Mouse (Mus musculus) mouse trophoblast stem cell (cell line): ENCODE data around the gene Gbf1.

Experiments
- in situ Hi-C, 2 experiments: fragments of 300-500 bp; cut with MseI, MboI; formaldehyde crosslinking; loops; 2 replicates in 1 of 2; 3 replicates in 1 of 2; pipeline ENCODE4 v1.15.1; 2025

The Gbf1 gene

DNA sequence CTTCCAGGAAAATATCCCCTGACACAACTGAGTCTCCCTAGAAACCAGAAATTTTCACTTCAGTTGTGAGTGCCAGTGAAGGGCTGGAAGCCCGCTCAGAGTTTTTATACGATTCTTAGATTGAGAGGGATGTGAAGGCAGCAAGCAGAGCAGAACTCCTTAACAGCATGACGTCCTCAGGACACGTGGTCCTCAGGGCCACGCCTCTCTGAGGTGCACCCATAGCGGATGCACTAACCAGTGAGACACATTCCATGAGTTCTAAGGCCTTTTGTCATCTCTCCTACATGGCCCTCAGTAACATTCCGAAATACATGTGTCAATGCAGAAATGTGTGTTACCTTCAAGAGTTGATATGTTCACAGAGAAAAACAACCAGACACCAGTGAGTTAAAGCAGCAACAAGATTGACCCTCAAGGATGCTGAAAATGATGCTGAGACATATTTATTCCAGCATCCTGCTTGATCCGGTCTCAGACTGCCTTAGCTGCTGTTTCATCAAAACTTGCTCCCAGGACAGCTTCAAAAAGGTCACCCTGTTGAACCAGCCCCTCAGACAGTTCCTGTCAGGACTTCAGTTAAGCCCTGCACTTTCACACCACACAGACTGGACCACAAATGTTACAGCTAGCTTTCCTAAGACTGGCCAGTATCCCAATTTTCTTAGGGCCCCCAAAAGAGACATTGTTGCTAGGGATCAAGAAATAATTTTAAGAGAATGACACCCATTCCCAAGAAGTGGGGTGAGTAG is 148.2 kb downstream of the Gbf1 start:
- in situ Hi-C loops: no loop called here

DNA sequence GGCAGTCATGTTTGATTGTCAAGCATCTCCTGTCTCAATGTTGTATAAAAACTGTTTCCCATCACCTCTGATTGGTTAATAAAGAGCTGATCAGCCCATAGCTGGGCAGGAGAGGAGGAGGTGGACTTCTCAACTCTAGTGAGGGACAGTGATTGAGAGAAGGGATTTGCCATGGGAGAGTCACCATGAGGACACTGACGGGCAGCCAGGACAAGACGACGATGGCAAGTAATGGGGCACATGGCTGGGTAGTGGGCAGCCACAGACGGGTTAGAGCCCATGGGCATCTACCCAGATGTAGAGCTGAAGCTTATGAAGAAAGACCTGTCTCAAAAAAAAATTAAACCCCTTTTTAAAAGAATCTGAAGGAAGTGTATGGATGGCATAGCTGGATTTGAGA is 150.2 kb downstream of the Gbf1 start:
- in situ Hi-C loops: no loop called here

DNA sequence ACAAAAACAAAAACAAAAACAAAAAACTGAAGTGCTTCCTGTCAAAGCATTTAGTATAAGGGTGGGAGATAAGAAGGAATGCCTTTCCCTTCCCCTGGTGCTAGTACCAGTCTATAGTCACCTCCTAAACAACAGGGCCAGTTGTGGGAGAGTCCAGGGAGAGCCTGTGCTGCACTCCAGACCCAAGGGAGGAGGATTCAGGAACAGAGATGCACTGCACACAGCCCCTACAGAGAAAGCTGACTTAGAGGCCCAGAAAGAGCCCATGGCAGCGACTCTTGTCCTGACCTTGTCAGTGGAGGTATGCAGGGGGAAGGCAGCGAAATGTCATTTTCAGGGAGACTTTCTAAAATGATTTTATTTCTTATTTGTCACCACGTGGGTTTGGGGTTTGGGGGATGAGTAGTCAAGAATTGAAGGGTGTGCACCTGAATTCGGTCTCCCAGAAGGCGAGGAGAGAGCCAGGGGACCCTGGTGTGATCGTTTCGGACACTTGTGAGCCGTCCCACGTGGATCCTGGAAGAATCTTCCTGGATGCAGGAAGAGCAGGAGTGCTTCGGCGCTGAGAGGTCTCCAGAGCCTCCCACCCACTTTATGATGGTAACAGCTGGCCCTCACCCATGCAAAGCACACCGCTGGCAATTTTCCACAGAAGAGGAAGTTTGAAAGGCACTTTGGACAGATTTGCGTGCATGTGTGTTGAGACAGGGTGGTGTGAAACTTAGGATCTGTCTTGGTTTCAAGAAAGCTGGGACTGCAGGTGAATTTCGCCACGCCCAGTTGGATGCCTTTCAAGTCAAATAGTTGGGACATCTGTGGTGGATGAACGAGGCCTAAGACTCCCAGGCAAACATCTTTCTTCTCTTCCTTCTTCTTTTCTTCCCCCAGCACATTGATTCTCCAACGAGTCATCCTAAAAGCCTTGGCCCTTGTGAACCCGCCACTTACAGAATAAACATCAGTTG is 151.2 kb downstream of the Gbf1 start:
- in situ Hi-C loops: no loop called here

DNA sequence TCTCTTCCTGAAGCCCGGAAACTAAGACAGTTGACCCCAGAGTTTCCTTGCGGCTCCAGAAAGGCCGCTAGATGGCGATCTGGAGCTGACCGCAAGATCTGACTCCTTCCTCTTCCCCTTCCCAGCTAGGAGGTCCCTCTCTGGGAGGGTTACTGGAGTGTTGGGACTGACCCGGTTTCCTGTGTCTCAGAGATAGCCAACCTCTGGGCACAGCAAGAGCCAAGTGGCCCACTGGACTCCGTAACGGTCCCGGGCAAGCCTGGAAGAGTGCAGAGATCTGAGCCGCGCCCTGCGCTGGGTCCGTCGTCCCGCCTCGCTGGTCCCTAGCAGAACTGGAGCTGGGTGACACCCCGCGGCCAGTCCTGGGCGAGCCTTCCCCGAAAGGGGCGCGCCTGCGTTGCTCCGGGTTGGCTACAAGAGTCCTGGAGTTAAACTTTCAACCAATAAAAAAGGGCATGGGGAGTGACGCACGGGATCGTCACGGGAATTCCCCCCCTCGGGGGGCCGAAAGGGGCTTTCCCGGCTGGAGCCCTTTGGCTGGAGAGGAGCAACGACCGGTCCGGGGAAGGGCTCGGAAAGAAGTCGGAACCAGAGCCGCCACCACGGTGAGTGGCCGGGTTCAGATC is 152.0 kb downstream of the Gbf1 start, which contains the start of gene Nfkb2:
Nfkb2 (plus strand) TSS at position 105 of the 626 bp plus-strand sequence.
- in situ Hi-C loops: no loop called here

DNA sequence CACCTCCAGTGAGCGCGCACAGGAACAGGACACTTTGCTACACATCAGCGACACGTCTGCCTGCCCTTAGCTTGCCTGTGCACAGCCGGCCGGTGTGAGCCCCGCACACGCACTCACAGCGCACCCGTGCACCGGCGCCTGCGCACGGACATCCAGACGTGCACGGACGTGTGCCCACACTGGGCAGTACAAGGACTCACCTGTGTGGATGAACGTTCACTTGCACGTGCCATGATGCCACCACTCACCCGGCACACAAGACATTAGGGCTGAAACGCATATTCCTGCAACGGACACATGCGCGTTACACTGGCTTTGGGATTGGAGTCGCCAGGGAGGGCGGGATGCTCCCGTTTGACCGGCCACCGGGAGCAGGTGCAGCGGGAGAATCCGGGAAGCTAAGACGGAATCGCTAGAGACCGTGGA is 152.6 kb downstream of the Gbf1 start:
- in situ Hi-C loops: no loop called here

DNA sequence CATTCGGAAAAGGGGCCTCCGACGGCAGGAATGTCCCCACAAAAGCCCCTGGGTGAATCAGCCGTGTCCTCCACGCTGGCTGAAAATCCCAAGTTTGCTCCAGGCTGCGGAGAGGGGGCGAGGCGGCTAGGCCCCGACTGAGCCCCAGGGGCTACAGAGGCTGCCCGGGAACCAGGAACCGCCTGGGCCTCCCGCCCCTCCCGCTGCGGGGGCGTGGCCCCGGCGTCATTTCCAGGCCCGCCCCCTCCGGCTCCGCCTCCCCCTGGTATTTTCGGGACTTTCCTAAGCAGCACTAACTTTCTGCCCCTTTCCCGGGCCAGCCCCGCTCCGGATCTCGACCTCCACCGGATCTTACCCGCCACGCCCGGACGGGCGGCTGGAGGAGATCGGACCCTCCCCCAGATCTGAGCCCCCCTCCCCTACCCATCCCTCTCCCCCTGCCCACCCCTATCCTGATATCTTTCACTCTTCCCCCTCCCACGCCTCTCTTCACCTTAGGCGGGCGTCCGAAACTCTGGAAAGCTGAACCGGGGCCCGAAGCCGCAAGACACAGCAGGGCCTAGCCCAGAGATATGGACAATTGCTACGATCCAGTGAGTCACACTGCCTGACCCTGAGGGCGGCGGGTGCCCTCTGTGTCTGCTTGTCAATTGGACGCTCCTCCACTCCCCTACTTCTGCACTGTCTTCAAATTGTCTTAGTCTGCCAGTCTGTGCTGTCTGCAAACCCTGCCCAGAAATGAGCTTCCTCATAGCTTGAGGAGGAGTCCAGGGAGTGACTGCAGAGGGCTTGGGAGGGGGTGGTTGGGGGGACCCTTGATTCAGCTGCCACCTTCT is 153.3 kb downstream of the Gbf1 start:
- in situ Hi-C loops: no loop called here

DNA sequence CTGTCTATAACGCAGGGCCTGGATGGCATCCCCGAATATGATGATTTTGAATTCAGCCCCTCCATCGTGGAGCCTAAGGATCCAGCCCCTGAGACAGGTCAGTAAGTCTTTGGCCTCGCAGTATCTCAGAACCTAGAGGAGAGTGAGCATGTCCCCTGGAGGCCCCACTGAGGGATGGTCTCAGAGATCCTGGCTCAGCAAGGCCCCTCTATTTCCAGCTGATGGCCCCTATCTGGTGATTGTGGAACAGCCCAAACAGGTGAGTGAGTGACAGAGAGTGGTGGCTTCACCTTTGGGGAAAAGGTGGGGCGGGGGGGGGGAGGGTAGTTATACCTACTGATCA is 153.9 kb downstream of the Gbf1 start:
- in situ Hi-C loops: no loop called here

DNA sequence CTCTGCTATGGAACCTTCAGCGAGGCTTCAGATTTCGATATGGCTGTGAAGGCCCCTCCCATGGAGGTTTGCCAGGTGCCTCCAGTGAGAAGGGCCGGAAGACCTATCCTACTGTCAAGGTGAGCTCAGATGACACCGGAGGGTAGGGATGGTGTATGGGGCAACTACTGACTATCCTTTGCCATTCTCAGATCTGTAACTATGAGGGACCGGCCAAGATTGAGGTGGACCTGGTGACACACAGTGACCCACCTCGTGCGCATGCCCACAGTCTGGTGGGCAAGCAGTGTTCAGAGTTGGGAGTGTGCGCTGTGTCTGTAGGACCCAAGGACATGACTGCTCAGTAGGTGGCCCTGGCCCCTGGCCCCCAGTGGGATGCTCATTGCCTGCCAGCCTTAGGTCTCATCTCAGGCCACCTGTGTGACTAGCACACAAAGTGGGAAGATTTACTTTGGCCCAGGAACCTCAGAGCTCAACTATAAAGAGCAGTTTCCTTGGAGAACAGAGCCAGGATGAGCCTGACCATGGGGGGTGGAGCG is 154.5 kb downstream of the Gbf1 start:
- in situ Hi-C loops: no loop called here

DNA sequence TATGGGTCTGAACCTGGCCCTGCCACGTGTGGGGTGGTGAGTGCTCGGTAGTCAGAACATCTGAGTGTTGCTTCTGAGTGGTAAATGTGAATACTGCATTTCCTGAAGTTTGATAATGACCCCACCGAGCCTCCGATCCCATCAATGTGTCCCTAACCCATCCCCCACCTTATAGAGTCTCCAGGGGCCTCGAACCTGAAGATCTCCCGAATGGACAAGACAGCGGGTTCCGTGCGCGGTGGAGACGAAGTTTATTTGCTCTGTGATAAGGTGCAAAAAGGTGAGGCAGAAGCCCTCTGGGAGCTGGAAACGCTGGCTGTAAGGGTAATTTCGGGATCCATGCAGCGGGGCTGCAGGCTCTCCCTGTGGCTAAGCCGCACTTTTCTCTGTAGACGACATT is 155.5 kb downstream of the Gbf1 start:
- in situ Hi-C loops: no loop called here

DNA sequence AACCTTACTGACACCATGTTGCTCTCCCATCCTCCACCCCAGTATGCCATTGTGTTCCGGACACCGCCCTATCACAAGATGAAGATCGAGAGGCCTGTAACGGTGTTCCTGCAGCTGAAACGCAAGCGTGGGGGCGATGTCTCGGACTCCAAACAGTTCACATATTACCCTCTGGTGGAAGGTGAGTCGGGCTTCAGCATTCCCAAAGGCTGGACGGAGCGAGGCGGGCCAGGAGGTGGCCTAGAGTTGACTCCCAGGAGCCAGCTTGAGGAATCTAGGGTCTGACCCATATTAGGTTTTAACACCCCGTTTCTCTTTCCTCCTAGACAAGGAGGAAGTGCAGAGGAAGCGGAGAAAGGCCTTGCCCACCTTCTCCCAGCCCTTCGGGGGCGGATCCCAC is 156.0 kb downstream of the Gbf1 start:
- in situ Hi-C loops: no loop called here

DNA sequence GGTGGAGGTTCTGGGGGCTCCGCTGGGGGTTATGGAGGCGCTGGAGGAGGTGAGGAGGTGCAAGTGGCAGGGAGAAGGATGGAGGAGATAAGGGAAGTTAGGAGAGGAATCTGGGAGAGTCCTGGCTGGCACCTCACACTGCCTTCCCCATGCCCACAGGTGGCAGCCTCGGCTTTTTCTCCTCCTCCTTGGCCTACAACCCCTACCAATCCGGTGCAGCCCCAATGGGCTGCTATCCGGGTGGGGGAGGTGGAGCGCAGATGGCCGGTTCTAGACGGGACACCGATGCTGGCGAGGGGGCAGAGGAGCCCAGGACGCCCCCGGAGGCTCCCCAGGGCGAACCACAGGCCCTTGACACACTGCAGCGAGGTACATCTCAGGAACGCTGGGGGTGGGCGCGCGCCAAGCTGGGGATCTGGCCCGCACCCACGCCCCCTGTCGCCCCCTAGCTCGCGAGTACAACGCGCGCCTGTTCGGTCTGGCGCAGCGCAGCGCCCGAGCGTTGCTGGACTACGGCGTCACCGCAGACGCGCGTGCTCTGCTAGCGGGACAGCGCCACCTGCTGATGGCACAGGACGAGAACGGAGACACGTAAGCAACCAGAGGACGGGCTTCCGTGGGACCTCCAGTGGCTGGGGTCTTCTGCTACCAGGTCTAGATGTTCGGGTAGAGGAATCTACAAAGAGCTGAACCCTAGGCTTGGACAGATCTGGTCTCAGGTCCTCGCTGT is 156.6 kb downstream of the Gbf1 start:
- in situ Hi-C loops: no loop called here

DNA sequence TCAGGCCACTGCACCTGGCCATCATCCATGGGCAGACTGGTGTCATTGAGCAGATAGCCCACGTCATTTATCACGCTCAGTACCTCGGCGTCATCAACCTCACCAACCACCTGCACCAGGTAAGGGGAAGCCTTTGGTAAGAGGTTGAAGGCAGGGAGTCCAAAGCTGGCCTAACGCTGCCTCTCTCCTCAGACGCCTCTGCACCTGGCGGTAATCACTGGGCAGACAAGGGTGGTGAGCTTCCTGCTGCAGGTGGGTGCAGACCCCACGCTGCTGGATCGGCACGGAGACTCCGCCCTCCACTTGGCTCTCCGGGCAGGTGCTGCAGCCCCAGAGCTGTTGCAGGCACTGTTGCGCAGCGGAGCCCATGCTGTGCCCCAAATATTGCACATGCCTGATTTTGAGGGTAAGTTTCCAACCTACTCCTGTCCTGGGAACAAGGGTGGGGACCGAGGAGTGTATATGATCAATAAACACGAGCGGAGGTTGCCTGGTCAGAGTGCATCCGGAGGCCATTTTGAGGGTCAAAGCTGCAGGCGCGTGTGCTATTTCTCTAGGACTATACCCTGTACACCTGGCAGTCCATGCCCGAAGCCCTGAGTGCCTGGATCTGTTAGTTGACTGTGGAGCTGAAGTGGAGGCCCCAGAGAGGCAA is 157.5 kb downstream of the Gbf1 start:
- in situ Hi-C loops: no loop called here

DNA sequence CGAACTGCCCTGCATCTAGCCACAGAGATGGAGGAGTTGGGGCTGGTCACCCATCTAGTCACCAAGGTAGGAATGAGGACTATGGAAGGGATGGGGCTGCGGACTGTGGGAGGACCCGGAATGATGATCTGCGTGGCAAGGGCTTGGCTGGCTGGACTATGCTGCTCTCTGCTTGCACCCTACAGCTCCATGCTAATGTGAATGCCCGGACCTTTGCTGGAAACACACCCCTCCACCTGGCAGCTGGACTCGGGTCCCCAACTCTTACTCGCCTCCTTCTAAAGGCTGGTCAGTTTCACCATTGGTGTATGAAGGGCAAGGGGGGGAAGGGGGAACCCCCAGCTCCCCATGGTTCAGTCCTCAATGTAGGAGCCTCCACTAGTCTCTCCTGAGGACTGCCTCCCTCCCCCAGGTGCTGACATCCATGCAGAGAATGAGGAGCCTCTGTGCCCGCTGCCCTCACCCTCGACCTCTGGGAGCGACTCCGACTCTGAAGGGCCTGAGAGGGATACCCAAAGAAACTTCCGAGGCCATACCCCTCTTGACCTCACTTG is 158.1 kb downstream of the Gbf1 start:
- in situ Hi-C loops: no loop called here

DNA sequence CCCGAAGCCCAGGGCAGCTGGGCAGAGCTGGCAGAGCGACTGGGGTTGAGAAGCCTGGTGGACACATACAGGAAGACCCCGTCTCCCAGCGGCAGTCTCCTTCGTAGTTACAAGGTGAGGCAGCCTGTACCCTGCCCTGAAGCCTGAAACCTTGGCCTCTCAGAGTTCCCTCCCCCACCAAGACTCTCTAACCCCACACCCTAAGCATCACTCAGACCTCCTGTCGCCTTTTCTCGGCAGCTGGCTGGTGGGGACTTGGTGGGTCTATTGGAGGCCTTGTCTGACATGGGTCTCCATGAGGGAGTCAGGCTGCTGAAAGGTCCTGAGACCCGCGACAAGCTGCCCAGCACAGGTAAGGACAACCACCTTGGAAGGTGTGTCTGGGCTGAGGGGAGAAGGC is 159.0 kb downstream of the Gbf1 start:
- in situ Hi-C loops: no loop called here

DNA sequence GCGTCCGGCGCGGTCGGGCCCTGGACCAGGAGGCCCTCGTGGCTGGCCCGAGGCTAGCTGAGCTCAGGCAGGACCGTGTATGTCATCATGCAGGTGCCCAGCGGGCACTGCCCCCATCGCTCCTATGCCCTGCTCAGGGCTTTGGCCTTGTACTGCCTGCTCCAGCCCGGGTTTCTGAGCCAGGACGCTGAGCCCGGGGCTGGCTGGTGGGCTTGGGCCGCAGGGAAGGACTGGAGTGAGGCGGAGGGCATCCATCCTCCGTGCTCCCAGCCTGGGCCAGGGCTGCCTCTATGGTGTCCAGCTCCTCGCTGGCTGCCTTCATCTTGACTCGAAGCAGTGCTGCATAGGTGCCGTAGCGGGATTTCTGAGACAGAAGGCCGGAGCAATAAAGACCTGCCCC is 160.3 kb downstream of the Gbf1 start:
- in situ Hi-C loops: no loop called here

DNA sequence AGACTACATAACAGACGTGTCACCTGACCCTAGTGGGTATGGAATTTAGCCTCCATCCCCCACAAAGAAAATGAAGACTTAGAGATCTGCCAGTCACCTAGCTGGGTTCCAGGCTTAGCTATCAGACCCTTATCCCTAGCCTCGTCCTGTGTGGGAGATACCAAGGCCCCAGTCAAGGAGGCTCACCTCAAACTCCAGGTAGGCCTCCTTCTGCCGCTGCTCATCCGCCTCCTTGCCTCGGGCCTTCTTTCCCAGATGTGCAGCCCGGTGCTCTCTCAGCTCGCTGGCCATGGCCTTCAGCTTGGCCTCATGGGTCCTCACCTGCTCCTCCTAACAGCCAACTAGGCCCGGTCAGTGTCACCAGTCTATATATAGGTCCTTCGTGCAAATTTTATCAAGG is 160.8 kb downstream of the Gbf1 start:
- in situ Hi-C loops: no loop called here

DNA sequence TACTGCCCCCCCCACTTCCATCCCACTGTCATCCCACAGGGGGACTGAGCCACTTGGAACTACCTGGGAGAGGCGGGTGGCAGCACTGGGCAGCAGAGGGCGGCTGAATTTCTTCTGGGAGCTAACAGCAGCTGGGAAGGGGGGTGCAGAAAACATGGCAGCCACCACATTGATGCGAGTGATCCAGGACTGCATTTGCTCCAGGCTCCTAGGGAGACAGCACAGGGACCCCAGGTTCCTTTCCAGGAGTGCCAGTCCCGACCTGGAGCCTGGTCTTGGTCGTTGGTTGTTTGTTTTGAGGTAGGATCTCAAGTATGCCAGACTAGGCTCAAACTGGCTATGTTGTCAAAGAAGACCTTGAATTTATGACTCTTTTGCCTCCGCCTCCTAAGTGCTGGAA is 161.3 kb downstream of the Gbf1 start:
- in situ Hi-C loops: no loop called here

DNA sequence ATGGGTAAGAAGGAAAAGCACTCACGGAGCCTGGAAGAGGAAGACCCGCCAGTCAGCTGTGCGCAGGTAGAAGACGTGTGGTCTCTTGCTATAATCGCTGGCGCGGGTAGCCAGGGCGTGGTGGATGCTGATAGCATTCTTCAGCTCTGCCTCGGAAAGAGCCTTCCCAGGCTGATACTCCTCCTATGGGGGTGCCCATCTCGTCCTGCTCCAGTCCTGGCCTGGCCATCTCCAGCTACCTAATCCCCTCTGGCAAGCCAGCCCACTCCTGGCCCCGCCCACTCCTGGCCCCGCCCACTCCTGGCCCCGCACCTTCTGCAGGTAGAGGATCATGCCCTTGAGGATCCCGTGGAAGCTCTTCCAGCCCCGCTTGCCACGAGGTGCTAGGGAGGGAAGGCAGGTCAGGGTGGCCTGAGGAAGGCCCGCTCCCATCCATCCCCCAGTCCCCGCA is 161.9 kb downstream of the Gbf1 start:
- in situ Hi-C loops: no loop called here

DNA sequence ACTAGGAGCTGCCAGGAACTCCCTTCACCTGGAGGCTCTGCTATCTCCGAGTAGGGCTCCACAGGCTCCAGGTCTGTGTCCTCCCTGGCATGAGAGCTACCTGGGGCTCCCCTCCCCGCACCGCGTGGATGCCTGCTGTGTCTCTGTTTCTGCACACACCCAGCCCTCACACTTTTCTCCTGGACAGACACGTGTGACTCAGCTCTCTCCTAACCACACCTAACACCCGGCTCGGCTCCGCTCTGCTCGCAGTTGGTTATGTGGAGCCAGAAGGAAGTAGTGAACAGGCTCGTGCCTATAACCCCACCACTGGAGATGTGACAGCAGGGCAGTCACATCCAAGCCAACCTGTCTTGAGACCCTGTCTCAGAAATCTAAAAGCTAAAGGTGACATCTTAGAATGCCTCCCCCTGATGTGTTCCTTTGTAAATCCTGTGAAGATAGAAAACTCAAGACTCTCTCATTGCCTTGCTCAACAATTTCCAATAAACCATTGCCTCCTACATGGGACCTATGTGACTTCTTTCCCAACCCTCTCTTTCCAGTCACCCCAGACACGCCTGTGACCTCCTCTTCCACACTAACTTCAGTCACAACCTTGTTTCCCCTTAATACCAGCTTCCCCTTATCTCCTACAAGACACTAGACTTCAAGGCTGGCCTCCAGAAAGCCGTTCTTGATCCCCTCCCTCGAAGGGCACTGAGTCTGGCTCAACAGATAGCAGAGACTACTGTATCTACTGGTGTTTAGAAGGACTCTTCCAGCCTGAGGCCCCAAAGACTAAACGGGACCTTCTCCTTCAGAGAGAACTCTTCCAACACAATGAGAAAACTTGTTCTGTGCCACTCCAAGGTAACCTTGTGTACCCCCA is 162.8 kb downstream of the Gbf1 start:
- in situ Hi-C loops: no loop called here
